Mouse (Mus musculus) hindbrain, embryonic 14.5 days (tissue): Measurements from ENCODE around the gene Grsf1. TPM values are rescaled to one million over a fixed set of nuclear protein-coding genes. Genes with fewer than 3 reads are reported as not detected.

Source experiments
- ATAC-seq: fragments of 200-750 bp; cut with Nextera tagmentation; 2 replicates; pipeline ENCODE4 v1.8.0; 2017; ENCODE audit warnings: moderate number of reproducible peaks, mild to moderate bottlenecking, moderate TSS enrichment, moderate library complexity; ENCODE audit not compliant: low FRiP score
- DNase-seq: peaks from one replicate; pipeline ENCODE4 v3.0.0-alpha.2; 2015; ENCODE audit warnings: low spot score
- H3K27ac ChIP-seq: fragments of 300-500 bp; sonication (generic); 2 replicates; pipeline ENCODE4 v1.5.1; 2014; ENCODE audit warnings: mild to moderate bottlenecking, moderate library complexity
- H3K27me3 ChIP-seq: fragments of 300-500 bp; sonication (generic); 2 replicates; pipeline ENCODE4 v1.6.1; 2014; ENCODE audit warnings: mild to moderate bottlenecking, low read length, mixed read lengths; ENCODE audit not compliant: control insufficient read depth, insufficient read depth
- H3K36me3 ChIP-seq: fragments of 300-500 bp; sonication (generic); replicated peaks from 2 replicates; pipeline ENCODE4 v1.6.1; 2014; ENCODE audit not compliant: control insufficient read depth, insufficient read depth
- H3K4me1 ChIP-seq: fragments of 300-500 bp; sonication (generic); replicated peaks from 2 replicates; pipeline ENCODE4 v1.6.1; 2014; ENCODE audit warnings: antibody characterized with exemption, low read length, mixed read lengths; ENCODE audit not compliant: control insufficient read depth, insufficient read depth
- H3K4me2 ChIP-seq: fragments of 300-500 bp; sonication (generic); replicated peaks from 2 replicates; pipeline ENCODE4 v1.6.1; 2014; ENCODE audit warnings: mild to moderate bottlenecking, moderate library complexity
- H3K4me3 ChIP-seq: fragments of 300-500 bp; sonication (generic); replicated peaks from 2 replicates; pipeline ENCODE4 v1.5.1; 2014; ENCODE audit warnings: mild to moderate bottlenecking, low read length
- H3K9ac ChIP-seq: fragments of 300-500 bp; sonication (generic); 2 replicates; pipeline ENCODE4 v1.6.1; 2014
- H3K9me3 ChIP-seq: fragments of 300-500 bp; sonication (generic); 2 replicates; pipeline ENCODE4 v1.6.1; 2016; ENCODE audit warnings: low read length; ENCODE audit not compliant: control insufficient read depth
- WGBS: fragments of 180-500 bp; shearing (Covaris S2); extraction: QIAGEN DNeasy Blood & Tissue Kit; methylation state at CpG from one replicate; pipeline ENCODE4 v1.1.7; 2014; 5-methylcytosine and 5-hydroxymethylcytosine counted together
- polyA plus RNA-seq: library from polyadenylated mRNA; unstranded; fragments of >200 nt; fragmentation: Nextera tagmentation; extraction: Ambion mirVana; gene quantifications from 2 replicates; pipeline ENCODE4 v1.2.1, GENCODE M21; 2014

Grsf1 gene
- 68.5 and 79.1 TPM in 2 replicates for polyA plus RNA-seq

GRCm38 (mm10) chr5:88675443-88676387 is at the start of gene Grsf1:
Grsf1 (minus strand) TSS chr5:88676171.
- Histone ChIP-seq H3K4me1 (peaks cover 15% of the 10 kb centered on the region), H3K4me3 (peak within 1 kb of the TSS; percentile 87), H3K36me3 (peaks cover 26% of the 10 kb centered on the region), H3K4me2 (peak within 1 kb of the TSS; percentile 63), H3K27ac (peak within 1 kb of the TSS; percentile 98), H3K27me3 (no peaks in the 10 kb centered on the region), H3K9me3 (no peaks in the 10 kb centered on the region), H3K9ac (peak within 1 kb of the TSS; percentile 98)
- ATAC-seq (peak; percentile 91), DNase-seq (peak; percentile 86)
- WGBS: under 1% methylated on average over 107 of the region's 127 CpGs

GRCm38 (mm10) chr5:88724030-88724429 is 48.1 kb upstream of the Grsf1 start:
- Histone ChIP-seq H3K4me1 (peaks cover 21% of the 10 kb centered on the region), H3K9me3 (no peaks in the 10 kb centered on the region), H3K36me3 (no peaks in the 10 kb centered on the region), H3K27ac (no peak overlapping the region), H3K4me3 (no peak overlapping the region), H3K9ac (no peak overlapping the region), H3K4me2 (no peak overlapping the region), H3K27me3 (no peaks in the 10 kb centered on the region)
- ATAC-seq (no peak), DNase-seq (no peak)
- WGBS: 87% methylated on average over 3 of the region's 3 CpGs

- Histone ChIP-seq H3K36me3 (no peaks in the 10 kb centered on the region), H3K27me3 (no peaks in the 10 kb centered on the region), H3K4me2 (peak overlapping the region; percentile 74), H3K4me1 (peaks cover 21% of the 10 kb centered on the region), H3K9ac (peak overlapping the region; percentile 79), H3K9me3 (no peaks in the 10 kb centered on the region), H3K4me3 (peak overlapping the region; percentile 56), H3K27ac (0 out of 2 replicates have a peak overlapping the region, but pooled peaks have one; percentile 86)
- ATAC-seq (no peak), DNase-seq (no peak)
- 17% methylated on average over 4 of the region's 4 CpGs for WGBS
These were observed 46.2 kb upstream of the Grsf1 start for GRCm38 (mm10) chr5:88722213-88722600.

GRCm38 (mm10) chr5:88721565-88722212 is 45.7 kb upstream of the Grsf1 start:
- DNase-seq: no peak
- peak overlapping the region; percentile 74 for H3K4me2 ChIP-seq
- 1% methylated on average over 31 of the region's 31 CpGs for WGBS
- no peaks in the 10 kb centered on the region for H3K9me3 ChIP-seq
- no peaks in the 10 kb centered on the region for H3K36me3 ChIP-seq
- H3K9ac ChIP-seq: peak overlapping the region; percentile 79
- H3K27me3 ChIP-seq: no peaks in the 10 kb centered on the region
- peak overlapping the region; percentile 86 for H3K27ac ChIP-seq
- ATAC-seq: peak; percentile 35
- peak overlapping the region; percentile 56 for H3K4me3 ChIP-seq
- H3K4me1 ChIP-seq: peaks cover 21% of the 10 kb centered on the region

- under 1% methylated on average over 37 of the region's 38 CpGs for WGBS
These were observed 45.1 kb upstream of the Grsf1 start for GRCm38 (mm10) chr5:88721003-88721475.

GRCm38 (mm10) chr5:88720116-88721002 is 44.4 kb upstream of the Grsf1 start, which contains the start of gene Mob1b:
Mob1b (plus strand) TSS chr5:88720855.
- DNase-seq: peak; percentile 97
- Histone ChIP-seq H3K4me2 (peak within 1 kb of the TSS; percentile 74), H3K9ac (peak within 1 kb of the TSS; percentile 79), H3K36me3 (no peaks in the 10 kb centered on the region), H3K4me3 (peak within 1 kb of the TSS; percentile 56), H3K27me3 (no peaks in the 10 kb centered on the region), H3K27ac (peak within 1 kb of the TSS; percentile 86), H3K9me3 (no peaks in the 10 kb centered on the region), H3K4me1 (peaks cover 21% of the 10 kb centered on the region)
- ATAC-seq: peak; percentile 95
- under 1% methylated on average over 54 of the region's 54 CpGs for WGBS

More at GRCm38 (mm10) chr5:88721003-88721475, 45.1 kb upstream of the Grsf1 start:
- Histone ChIP-seq H3K4me1 (peaks cover 21% of the 10 kb centered on the region), H3K4me3 (peak overlapping the region; percentile 56), H3K36me3 (no peaks in the 10 kb centered on the region), H3K9me3 (no peaks in the 10 kb centered on the region), H3K27me3 (no peaks in the 10 kb centered on the region), H3K27ac (peak overlapping the region; percentile 86), H3K4me2 (peak overlapping the region; percentile 74), H3K9ac (peak overlapping the region; percentile 79)
- no peak for DNase-seq
- peak; percentile 83 for ATAC-seq

GRCm38 (mm10) chr5:88716983-88717382 is 41.0 kb upstream of the Grsf1 start:
- DNase-seq: no peak
- Histone ChIP-seq H3K9me3 (no peaks in the 10 kb centered on the region), H3K36me3 (no peaks in the 10 kb centered on the region), H3K27me3 (no peaks in the 10 kb centered on the region), H3K27ac (no peak overlapping the region), H3K4me3 (no peak overlapping the region), H3K9ac (no peak overlapping the region), H3K4me1 (peaks cover 2% of the 10 kb centered on the region; the same call in 1 of the 2 replicates), H3K4me2 (no peak overlapping the region)
- 95% methylated on average over 2 of the region's 2 CpGs for WGBS
- ATAC-seq: no peak

GRCm38 (mm10) chr5:88712328-88712727 is 36.4 kb upstream of the Grsf1 start:
- Histone ChIP-seq H3K4me3 (no peak overlapping the region), H3K4me2 (no peak overlapping the region), H3K27ac (no peak overlapping the region), H3K9me3 (no peaks in the 10 kb centered on the region), H3K9ac (no peak overlapping the region), H3K27me3 (no peaks in the 10 kb centered on the region), H3K36me3 (no peaks in the 10 kb centered on the region), H3K4me1 (no peaks in the 10 kb centered on the region)
- DNase-seq: no peak
- no peak for ATAC-seq
- 77% methylated on average over 6 of the region's 6 CpGs for WGBS
